Mouse (Mus musculus) kidney, postnatal 4 days (tissue): Measurements from ENCODE around the gene Apoe.
A peak's percentile ranks its signal among the peaks of the same experiment; 100 is the strongest.
"Not testable (repeated sequence)": the region's sequence is repeated elsewhere in the genome, so short reads cannot be mapped to it uniquely, and the experiment has no call there.

ENCODE experiments used
- DNase-seq, 2 experiments: peaks; one replicate each; pipeline ENCODE4 v3.0.0; 2021; ENCODE audit warnings: mixed read lengths in 2 of 2

The Apoe gene

GRCm38 (mm10) chr7:19691873-19692865 is 6.8 kb downstream of the Apoe start, which contains the start of gene Apoc1:
Apoc1 (minus strand) TSS chr7:19692660.
- DNase-seq: peak; percentile 52 to 69

- DNase-seq: no peak
Observed at GRCm38 (mm10) chr7:19691434-19691833, 7.6 kb downstream of the Apoe start.

- DNase-seq: no peak
Observed at GRCm38 (mm10) chr7:19690845-19691244, 8.1 kb downstream of the Apoe start.

GRCm38 (mm10) chr7:19688611-19689010 is 10.4 kb downstream of the Apoe start:
- no peak for DNase-seq

DNA sequence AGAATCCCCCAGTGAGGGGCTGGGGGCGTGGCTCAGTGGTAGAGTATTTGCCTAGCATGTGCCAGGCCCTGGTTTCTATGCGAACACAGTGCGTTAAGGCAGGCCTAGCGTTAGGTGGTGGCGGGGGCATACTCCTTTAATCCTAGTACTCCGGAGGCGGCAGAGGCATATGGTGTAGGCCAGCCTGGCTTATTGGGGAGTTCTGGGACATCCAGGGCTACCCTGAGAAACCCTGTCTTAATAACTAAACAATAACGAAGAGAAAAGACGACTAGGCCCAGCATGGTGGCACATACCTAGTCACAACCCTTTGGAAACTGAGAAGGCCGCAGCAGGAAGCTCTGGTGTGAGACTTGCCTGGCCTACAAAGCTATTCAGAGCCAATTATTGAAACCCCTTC is 10.9 kb downstream of the Apoe start:
- DNase-seq: no peak

DNA sequence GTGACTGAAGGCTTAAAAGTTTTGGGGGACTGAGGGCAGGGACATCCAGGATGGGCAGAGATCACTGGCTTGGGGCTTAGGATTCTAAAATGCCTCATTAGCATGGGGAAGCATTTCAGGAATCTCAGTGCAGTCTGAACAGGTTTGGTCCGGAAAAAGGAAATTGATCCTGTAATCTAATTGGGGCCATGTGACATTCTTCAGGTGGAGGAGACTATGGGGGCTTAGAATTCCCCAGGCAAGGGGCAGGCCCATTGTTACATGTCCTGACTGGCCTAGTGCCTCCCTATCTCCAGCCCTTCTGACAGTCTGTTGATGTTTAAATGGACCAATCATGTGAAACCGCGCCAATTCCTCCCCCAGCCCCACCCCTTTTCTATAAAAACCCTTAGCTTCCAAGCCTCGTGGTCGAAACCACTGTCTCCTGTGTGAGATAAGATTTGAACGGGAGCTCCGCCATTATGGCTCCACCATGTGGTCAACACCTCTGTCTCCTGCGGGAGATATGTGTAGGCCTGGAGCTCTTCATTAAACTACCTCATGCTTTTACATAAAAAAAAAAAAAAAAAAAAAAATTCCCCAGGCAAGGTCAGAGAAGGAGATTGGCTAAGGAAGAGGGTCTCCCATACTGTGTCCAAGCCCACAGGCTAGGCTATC is 11.9 kb downstream of the Apoe start:
- DNase-seq: not testable (repeated sequence)

- no peak for DNase-seq
Observed at GRCm38 (mm10) chr7:19686521-19686920, 12.5 kb downstream of the Apoe start.

DNA sequence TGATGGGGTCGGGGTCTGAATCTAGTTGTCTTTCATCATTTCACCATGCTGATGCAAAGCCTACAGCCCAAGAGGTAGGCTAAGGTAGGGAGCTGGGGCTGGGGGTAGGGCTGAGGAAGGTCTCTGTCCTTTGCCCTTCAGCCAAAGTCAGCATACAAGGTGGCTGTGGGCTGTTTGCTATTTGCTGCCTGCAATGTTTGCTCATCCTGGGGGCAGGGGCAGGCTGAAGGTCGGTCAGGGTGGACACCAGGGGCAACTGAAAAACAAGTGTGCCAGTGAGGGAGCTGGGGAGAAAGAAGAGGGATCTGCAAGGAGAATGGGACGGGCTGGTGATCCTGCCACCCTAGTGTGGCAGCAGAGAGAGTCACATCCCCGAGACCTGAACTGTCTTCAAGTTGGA is 13.6 kb downstream of the Apoe start:
- no peak for DNase-seq

GRCm38 (mm10) chr7:19683771-19684201 is 15.2 kb downstream of the Apoe start:
- DNase-seq: no peak

GRCm38 (mm10) chr7:19682979-19683378 is 16.0 kb downstream of the Apoe start:
- no peak for DNase-seq

GRCm38 (mm10) chr7:19681202-19681694 is 17.7 kb downstream of the Apoe start, which contains the start of the genes Gm44805 and Apoc4:
Gm44805 (minus strand) TSS chr7:19681423.
Apoc4 (minus strand) TSS chr7:19681479.
- DNase-seq: no peak

GRCm38 (mm10) chr7:19680702-19681101 is 18.3 kb downstream of the Apoe start:
- no peak for DNase-seq

GRCm38 (mm10) chr7:19678901-19679300 is 20.1 kb downstream of the Apoe start:
- DNase-seq: no peak

DNA sequence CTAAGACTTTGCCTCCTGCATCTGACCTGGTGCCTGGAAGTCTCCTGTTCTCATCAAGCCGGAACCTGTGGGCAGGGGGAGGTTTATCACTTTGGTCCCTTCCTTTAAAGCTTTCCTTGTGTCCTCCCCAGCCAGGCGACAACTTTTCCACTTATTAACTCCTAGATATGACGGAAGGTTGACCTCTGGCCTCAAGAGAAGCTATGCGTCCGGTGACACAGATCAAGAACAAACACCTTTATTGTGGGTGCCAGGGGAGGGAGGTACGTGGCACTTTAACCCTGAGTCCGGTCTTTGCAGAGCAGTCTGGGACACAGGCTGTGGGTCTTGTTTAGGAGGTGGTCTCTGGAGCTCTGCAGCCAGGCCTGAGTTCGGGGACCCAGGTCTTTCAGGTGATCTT is 21.1 kb downstream of the Apoe start, which contains the start of gene Apoc2:
Gene Apoc2, minus strand, starts transcription at position 70 of the 400 bp plus-strand sequence.
- DNase-seq: no peak

- DNase-seq: no peak
Observed at GRCm38 (mm10) chr7:19676662-19677061, 22.3 kb downstream of the Apoe start.

DNA sequence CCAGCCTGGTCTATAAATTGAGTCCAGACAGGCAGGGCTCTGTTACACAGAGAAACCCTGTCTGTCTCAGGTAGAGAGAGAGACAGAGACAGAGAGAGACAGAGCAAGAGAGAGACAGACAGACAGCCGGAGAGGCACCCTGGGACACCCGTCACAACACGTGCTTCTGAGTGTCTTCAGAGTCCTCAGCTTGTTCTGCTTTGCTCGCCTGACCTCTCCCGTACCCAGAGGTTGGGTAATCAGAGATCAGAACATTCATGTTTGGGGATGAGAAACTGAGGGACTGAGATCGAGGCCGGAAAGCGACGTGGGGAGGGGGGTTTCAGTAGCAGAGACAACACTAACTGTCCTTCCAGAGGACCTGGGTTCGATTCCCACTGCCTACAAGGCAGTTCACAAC is 23.2 kb downstream of the Apoe start:
- DNase-seq: no peak

DNA sequence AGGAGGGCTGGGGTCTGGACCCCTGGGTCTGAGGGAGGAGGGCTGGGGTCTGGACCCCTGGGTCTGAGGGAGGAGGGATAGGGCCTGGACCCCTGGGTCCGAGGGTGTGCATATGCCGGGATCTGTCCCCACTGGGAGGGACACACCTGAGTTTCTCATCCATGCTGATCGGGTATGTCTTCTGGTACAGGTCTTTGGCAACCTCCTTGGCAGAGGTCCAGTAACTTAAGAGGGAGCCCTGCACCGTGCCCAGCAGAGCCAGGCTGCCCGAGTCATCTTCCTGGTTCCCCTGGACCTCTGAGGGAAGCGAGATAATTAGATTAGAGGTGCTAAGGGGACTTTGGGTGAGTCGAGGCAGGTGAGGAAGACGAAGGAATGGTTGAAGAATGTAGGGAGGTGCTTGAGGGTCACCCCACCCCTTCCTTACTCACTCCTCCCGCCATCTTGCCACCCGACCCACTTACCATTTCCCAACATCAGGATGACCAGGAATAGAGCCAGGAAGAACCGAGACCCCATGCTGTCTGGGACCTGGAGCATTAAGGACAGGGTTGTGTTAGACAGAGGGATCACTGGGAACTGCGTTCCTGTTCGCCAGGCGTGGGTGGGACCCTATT is 25.8 kb downstream of the Apoe start:
- no peak for DNase-seq

GRCm38 (mm10) chr7:19671511-19671910 is 27.5 kb downstream of the Apoe start:
- no peak for DNase-seq

GRCm38 (mm10) chr7:19668947-19669721 is 29.9 kb downstream of the Apoe start:
- DNase-seq: peak; percentile 93 to 95

GRCm38 (mm10) chr7:19667434-19667833 is 31.6 kb downstream of the Apoe start:
- DNase-seq: no peak

GRCm38 (mm10) chr7:19666750-19667149 is 32.2 kb downstream of the Apoe start:
- peak in 1 of 2 experiments; percentile 32 for DNase-seq
